Comparison of ENCODE assay signal across 7 mouse cellular contexts in genomic region chr6:91156554-91157236, GRCm38 (mm10). TPM values are rescaled to one million over a fixed set of nuclear protein-coding genes. Genes with fewer than 3 reads are reported as not detected.
DNase-seq lines count a peak whose midpoint lies in the region; ATAC-seq lines count a peak whose summit lies in the region.

Hdac11 (plus strand) TSS chr6:91156665.

- H3K9me3 ChIP-seq in intestine, embryonic 15.5 days: no peaks in the 10 kb centered on the region
- no peaks in the 10 kb centered on the region for H3K9me3 ChIP-seq in midbrain, embryonic 10.5 days (replicated peaks)

- intact Hi-C loops in gastrocnemius, postnatal 36 days (cut with DNase I): no loop called here
- intact Hi-C loops in left cerebral cortex, postnatal 25 days (cut with DNase I): no loop called here

- peak within 1 kb of the TSS; percentile 62 for H3K27ac ChIP-seq in intestine, embryonic 15.5 days
- H3K27ac ChIP-seq in midbrain, embryonic 10.5 days (replicated peaks): peak within 1 kb of the TSS; percentile 93

- under 1% methylated on average over 37 of the region's 42 CpGs for WGBS in intestine, embryonic 15.5 days
- WGBS in midbrain, embryonic 10.5 days: under 1% methylated on average over 42 of the region's 42 CpGs

- peak within 1 kb of the TSS; percentile 76 for H3K9ac ChIP-seq in intestine, embryonic 15.5 days

- no peaks in the 10 kb centered on the region for H3K36me3 ChIP-seq in intestine, embryonic 15.5 days
- 0 out of 2 replicates have a peak, but pooled peaks cover 6% of the 10 kb centered on the region for H3K36me3 ChIP-seq in midbrain, embryonic 10.5 days

- peak; percentile 98 for ATAC-seq in intestine, embryonic 15.5 days

- H3K27me3 ChIP-seq in intestine, embryonic 15.5 days (replicated peaks): no peaks in the 10 kb centered on the region
- peaks cover 25% of the 10 kb centered on the region for H3K27me3 ChIP-seq in midbrain, embryonic 10.5 days (ENCODE audit: low read depth, poor library complexity, severe bottlenecking)

- H3K4me3 ChIP-seq in intestine, embryonic 15.5 days (replicated peaks): peak within 1 kb of the TSS; percentile 66
- peak within 1 kb of the TSS; percentile 80 for H3K4me3 ChIP-seq in midbrain, embryonic 10.5 days

- peak within 1 kb of the TSS; percentile 87 for H3K4me2 ChIP-seq in intestine, embryonic 15.5 days (replicated peaks)

- peak; percentile 94 for DNase-seq in adrenal gland, adult 2 months
- peak; percentile 84 for DNase-seq in embryo, embryonic 11.5 days (ENCODE audit: low read depth, low spot score)
- peak; percentile 77 to 84 for DNase-seq in gastrocnemius, postnatal 36 days
- peak; percentile 92 to 97 for DNase-seq in left cerebral cortex, postnatal 25 days (ENCODE audit: low spot score in 2 of 2)
- peak; percentile 92 for DNase-seq in midbrain, embryonic 10.5 days (ENCODE audit: low spot score)
- peak; percentile 82 for DNase-seq in right cerebral cortex, postnatal 4 days

- H3K4me1 ChIP-seq in intestine, embryonic 15.5 days (replicated peaks): peaks cover 29% of the 10 kb centered on the region
- H3K4me1 ChIP-seq in midbrain, embryonic 10.5 days: peaks cover 87% of the 10 kb centered on the region

RNA-seq across cellular contexts. Expression of gene Hdac11, which starts in this region (rescaled TPM):
- total RNA-seq in adrenal gland, adult 2 months (2021): 10 to 100 TPM in 1 of 2 experiments, 1 to 10 TPM in 1; 6.9 to 14.6 TPM
- 8.1 and 11.8 TPM in 2 replicates for polyA plus RNA-seq in adrenal gland, adult 2 months (2012; rRNA removed)
- 1 to 10 TPM; 3.7 to 4.0 TPM for total RNA-seq in gastrocnemius, postnatal 36 days (2021)
- 8.7 and 10.4 TPM in 2 replicates for polyA plus RNA-seq in intestine, embryonic 15.5 days (2015; fragmentation: Nextera tagmentation; extraction: Ambion mirVana)
- 100 to 1,000 TPM; 158 to 161 TPM for total RNA-seq in left cerebral cortex, postnatal 25 days (2021)
- polyA plus RNA-seq in midbrain, embryonic 10.5 days (2016; fragmentation: Nextera tagmentation; extraction: Ambion mirVana): 9.4 and 12.0 TPM in 2 replicates

Comparison
In these comparisons a context has a peak if more than half of its experiments do, and no peak if none do; other contexts are left out.
1. Peak in every context shown above with its lines: DNase-seq, ATAC-seq, H3K4me3 ChIP-seq and H3K27ac ChIP-seq.
2. RNA of gene Hdac11 (total RNA-seq): 158 to 161 TPM in left cerebral cortex, postnatal 25 days; 6.9 to 14.6 TPM in adrenal gland, adult 2 months and 3.7 to 4.0 TPM in gastrocnemius, postnatal 36 days; every median in the first group is over 10 times any median in the second.